Mouse (Mus musculus) NIH3T3 (cell line): ENCODE measurements around the gene Gm21861.
"Not testable (repeated sequence)": the region's sequence is repeated elsewhere in the genome, so short reads cannot be mapped to it uniquely, and the experiment has no call there.

ENCODE experiments used
- DNase-seq: peaks from one replicate; pipeline ENCODE4 v3.0.0-alpha.2; 2012; ENCODE audit warnings: low read depth

Gm21861 gene

GRCm38 (mm10) chrY:58814497-58814896 lies at the start of gene Gm21861:
Gm21861 (minus strand) TSS chrY:58814597.
- DNase-seq: not testable (repeated sequence)
